Mouse (Mus musculus) stomach, postnatal 0 days (tissue): ENCODE data around the gene Amph. TPM values are rescaled to one million over a fixed set of nuclear protein-coding genes. Genes with fewer than 3 reads are reported as not detected.
"Not testable (repeated sequence)": the region's sequence is repeated elsewhere in the genome, so short reads cannot be mapped to it uniquely, and the experiment has no call there.

Experiments
- ATAC-seq: fragments of 200-750 bp; cut with Nextera tagmentation; 2 replicates; pipeline ENCODE4 v1.8.0; 2017; ENCODE audit not compliant: low FRiP score, low TSS enrichment
- DNase-seq: peaks from one replicate; pipeline ENCODE4 v3.0.0-alpha.2; 2016; ENCODE audit warnings: low spot score
- H3K27ac ChIP-seq: fragments of 300-500 bp; sonication (generic); replicated peaks from 2 replicates; pipeline ENCODE4 v1.5.1; 2014; ENCODE audit warnings: mild to moderate bottlenecking, control low read depth
- H3K27me3 ChIP-seq: fragments of 300-500 bp; sonication (generic); 2 replicates; pipeline ENCODE4 v1.6.1; 2014; ENCODE audit warnings: low read length; ENCODE audit not compliant: control insufficient read depth, insufficient read depth
- H3K36me3 ChIP-seq: fragments of 300-500 bp; sonication (generic); 2 replicates; pipeline ENCODE4 v1.6.1; 2014; ENCODE audit warnings: low read length, mixed read lengths; ENCODE audit not compliant: control insufficient read depth, insufficient read depth
- H3K4me1 ChIP-seq: fragments of 300-500 bp; sonication (generic); replicated peaks from 2 replicates; pipeline ENCODE4 v1.6.1; 2014; ENCODE audit warnings: antibody characterized with exemption; ENCODE audit not compliant: control insufficient read depth, insufficient read depth
- H3K4me2 ChIP-seq: fragments of 300-500 bp; sonication (generic); replicated peaks from 2 replicates; pipeline ENCODE4 v1.6.1; 2014; ENCODE audit warnings: low read depth, mild to moderate bottlenecking, control low read depth, moderate library complexity
- H3K4me3 ChIP-seq: fragments of 300-500 bp; sonication (generic); 2 replicates; pipeline ENCODE4 v1.5.1; 2014; ENCODE audit warnings: low read depth, low read length, control low read depth
- H3K9ac ChIP-seq: fragments of 300-500 bp; sonication (generic); 2 replicates; pipeline ENCODE4 v1.6.1; 2014; ENCODE audit warnings: mild to moderate bottlenecking, low read length, control low read depth, mixed read lengths
- H3K9me3 ChIP-seq: fragments of 300-500 bp; sonication (generic); 2 replicates; pipeline ENCODE4 v1.6.1; 2016; ENCODE audit warnings: low read length; ENCODE audit not compliant: control insufficient read depth
- CTCF ChIP-seq: IDR thresholded peaks from 2 replicates; pipeline ENCODE4 v1.5.1; 2016; ENCODE audit warnings: antibody characterized with exemption, low read depth, mild to moderate bottlenecking, moderate library complexity
- EP300 ChIP-seq: optimal IDR thresholded peaks from 2 replicates; pipeline ENCODE3; 2016; ENCODE audit warnings: antibody characterized with exemption
- WGBS: fragments of 180-500 bp; shearing (Covaris S2); extraction: QIAGEN DNeasy Blood & Tissue Kit; methylation state at CpG from one replicate; pipeline ENCODE4 v1.1.7; 2014; 5-methylcytosine and 5-hydroxymethylcytosine counted together
- polyA plus RNA-seq: library from polyadenylated mRNA; unstranded; fragments of >200 nt; fragmentation: Nextera tagmentation; extraction: Ambion mirVana; gene quantifications from 2 replicates; pipeline ENCODE4 v1.2.1, GENCODE M21; 2015

Amph gene
- polyA plus RNA-seq, 1 experiment from 2014 or later: 1.4 TPM

DNA sequence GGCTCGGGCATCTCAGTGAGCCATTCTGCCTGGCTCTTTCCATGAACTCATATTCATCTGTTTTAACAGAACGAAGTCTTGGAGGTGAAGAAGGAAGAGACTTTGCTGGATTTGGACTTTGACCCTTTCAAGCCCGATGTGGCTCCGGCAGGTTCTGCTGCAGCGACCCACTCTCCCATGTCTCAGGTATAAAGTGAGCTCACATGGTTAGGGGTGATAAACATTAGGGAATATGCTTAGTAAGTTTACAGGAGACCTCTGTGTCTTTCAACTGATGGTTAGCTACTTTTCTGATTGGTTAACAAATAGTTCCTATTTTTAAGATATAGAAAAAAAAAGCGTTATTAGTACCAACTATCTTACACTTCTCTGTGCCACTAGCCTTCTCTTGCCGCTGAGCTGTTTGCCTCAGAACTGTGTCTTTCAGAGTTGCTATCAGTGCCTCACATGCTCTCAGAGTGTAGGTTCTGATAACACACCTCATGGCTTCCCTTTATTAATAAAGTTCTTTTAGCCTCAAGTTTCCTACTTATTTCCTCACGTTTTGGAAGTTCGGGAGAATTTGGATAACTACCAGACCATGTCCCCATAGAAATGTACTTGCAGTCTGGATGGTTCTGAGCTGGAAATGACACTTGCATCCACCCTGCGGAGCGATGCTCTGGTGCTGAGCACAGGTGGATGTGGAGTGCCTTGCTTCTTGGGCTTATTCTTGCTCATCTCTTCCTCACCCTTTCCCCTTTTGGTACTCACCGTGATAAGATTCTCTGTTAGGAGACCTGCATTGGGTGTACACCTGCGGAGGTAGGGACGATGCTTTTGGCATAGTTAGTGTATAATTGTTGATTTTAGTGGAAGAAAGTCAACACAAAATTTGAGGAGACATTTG, 165.3 kb downstream of the Amph start:
- Histone ChIP-seq H3K4me1 (no peaks in the 10 kb centered on the region), H3K9ac (no peak overlapping the region), H3K27me3 (no peaks in the 10 kb centered on the region), H3K9me3 (no peaks in the 10 kb centered on the region), H3K27ac (no peak overlapping the region), H3K4me3 (no peak overlapping the region), H3K4me2 (no peak overlapping the region), H3K36me3 (no peaks in the 10 kb centered on the region)
- TF ChIP-seq EP300 (no peak), CTCF (no peak)
- WGBS: 86% methylated on average over 14 of the region's 14 CpGs
- ATAC-seq (no peak), DNase-seq (no peak)

DNA sequence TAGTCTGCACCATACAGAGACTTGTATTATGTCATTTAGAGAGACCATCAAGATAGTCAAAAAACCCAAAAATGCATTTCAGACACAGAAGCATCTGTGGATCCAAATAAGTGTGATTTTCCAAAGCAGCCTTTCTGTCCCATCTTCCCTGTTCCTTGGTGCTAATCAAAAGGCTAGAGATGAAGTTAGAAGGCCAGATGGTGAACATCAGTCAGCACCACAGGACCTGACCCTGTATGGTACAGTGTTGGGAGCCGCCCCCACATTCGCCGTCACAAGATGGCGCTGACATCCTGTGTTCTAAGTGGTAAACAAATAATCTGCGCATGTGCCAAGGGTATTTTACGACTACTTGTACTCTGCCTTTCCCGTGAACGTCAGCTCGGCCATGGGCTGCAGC, 166.8 kb downstream of the Amph start:
- H3K27ac ChIP-seq, H3K36me3 ChIP-seq, H3K9me3 ChIP-seq, H3K9ac ChIP-seq, H3K4me2 ChIP-seq, DNase-seq, H3K4me1 ChIP-seq, H3K27me3 ChIP-seq, ATAC-seq, H3K4me3 ChIP-seq: not testable (repeated sequence)
- 97% methylated on average over 5 of the region's 9 CpGs for WGBS

DNA sequence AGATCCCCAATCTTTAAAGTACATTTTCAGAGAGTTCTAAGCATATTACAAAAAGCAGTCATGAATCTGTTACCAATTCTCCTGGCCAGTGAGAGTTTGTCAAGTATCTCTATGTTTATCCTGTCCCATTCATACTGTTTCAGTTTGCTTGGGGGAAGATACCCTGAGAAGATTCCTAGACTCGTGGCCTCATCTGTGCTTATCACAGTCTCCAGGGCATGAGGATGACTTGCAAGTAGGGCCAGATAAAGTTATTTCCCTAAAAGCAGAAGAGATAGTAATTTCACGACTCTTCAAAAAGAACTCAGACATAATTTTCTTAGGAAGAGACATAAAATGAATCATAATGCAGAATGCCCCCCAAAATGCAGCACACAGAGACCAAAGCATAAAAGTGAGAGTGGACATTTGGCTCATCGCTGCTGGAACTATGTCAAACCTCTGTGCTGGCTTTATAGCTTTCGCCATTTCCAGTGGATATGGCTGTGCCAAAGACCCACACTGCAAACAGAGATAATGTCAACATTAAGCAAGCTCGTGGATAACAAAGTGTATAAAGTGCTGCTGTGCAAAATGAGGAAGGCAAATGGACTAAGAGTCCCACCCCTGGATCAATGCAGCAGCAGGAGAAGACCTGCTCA, 179.0 kb downstream of the Amph start:
- H3K27me3 ChIP-seq: no peaks in the 10 kb centered on the region
- ATAC-seq (no peak), DNase-seq (no peak)
- no peaks in the 10 kb centered on the region for H3K9me3 ChIP-seq
- no peaks in the 10 kb centered on the region for H3K36me3 ChIP-seq
- 57% methylated on average over 5 of the region's 5 CpGs for WGBS
- H3K27ac ChIP-seq: no peak overlapping the region
- TF ChIP-seq CTCF (no peak), EP300 (no peak)
- no peak overlapping the region for H3K9ac ChIP-seq
- no peak overlapping the region for H3K4me3 ChIP-seq
- H3K4me1 ChIP-seq: no peaks in the 10 kb centered on the region
- no peak overlapping the region for H3K4me2 ChIP-seq

DNA sequence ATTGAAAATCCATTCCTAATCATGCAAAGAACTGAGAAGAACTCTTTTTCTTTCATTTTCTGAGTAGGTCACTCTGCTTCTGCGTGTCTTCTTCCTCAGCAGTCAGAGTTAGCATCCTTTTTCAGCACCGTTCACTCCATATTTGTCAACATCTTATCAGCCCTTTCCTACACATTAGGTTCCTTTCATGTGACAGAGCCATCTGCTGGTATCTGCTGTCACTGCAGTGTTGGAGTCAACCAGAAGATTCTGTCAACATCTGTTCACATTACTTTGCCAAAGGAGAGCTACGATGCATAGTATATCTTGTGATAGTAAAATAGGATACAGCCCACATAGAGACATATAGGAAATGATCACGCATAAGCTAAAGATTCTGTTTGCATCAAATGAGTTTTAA, 185.8 kb downstream of the Amph start:
- DNase-seq (peak; percentile 24), ATAC-seq (no peak)
- Histone ChIP-seq H3K27me3 (no peaks in the 10 kb centered on the region), H3K4me3 (no peak overlapping the region), H3K9me3 (no peaks in the 10 kb centered on the region), H3K27ac (no peak overlapping the region), H3K9ac (no peak overlapping the region), H3K4me2 (no peak overlapping the region), H3K36me3 (no peaks in the 10 kb centered on the region), H3K4me1 (no peaks in the 10 kb centered on the region)
- WGBS: 35% methylated on average over 4 of the region's 4 CpGs
- TF ChIP-seq CTCF (peak; percentile 81), EP300 (no peak)

DNA sequence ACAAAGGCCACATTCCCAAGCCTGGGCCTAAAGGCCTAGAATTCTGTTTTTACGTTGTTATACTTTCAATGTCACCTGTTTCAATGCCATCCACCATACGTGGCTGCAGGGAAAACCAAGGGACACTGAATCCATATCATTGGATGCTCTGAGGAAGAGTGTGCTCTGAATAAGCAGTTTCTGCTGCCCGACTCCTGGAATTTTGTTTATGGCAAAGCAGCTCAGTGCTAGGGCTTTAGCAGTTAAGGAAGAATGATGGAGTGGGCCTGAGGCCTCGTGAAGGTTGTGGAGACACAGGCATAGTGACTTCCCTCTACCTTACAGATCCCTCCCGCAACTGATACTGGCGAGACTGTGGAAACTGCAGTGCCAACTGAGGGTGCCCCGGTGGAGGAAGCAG, 189.2 kb downstream of the Amph start:
- ATAC-seq: no peak
- Histone ChIP-seq H3K4me2 (no peak overlapping the region), H3K4me3 (no peak overlapping the region), H3K36me3 (no peaks in the 10 kb centered on the region), H3K9ac (no peak overlapping the region), H3K9me3 (no peaks in the 10 kb centered on the region), H3K4me1 (no peaks in the 10 kb centered on the region), H3K27me3 (no peaks in the 10 kb centered on the region), H3K27ac (no peak overlapping the region)
- DNase-seq: no peak
- WGBS: 60% methylated on average over 7 of the region's 7 CpGs
- TF ChIP-seq EP300: no peak
- TF ChIP-seq CTCF: no peak

DNA sequence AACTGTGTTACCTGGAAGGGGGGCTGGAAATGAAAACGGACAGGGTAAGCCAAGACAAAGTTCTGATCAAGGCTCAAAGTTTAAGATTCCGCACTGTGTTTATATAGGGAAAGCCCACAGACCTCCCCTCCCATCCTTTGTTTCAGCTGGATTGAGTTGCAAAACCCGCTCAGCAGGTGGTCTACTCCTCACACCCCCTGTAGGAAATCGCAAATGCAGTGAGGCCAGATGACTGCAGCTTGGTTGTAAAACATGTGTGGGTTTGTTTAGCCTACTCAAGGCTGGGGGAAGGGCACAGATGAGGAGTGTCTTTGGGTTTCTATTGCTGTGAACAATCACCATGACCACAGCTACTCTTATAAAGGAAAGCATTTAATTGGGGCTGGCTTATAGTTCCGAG, 189.9 kb downstream of the Amph start:
- Histone ChIP-seq H3K9ac (no peak overlapping the region), H3K4me1 (no peaks in the 10 kb centered on the region), H3K4me2 (no peak overlapping the region), H3K36me3 (no peaks in the 10 kb centered on the region), H3K4me3 (no peak overlapping the region), H3K27me3 (no peaks in the 10 kb centered on the region), H3K9me3 (no peaks in the 10 kb centered on the region), H3K27ac (no peak overlapping the region)
- DNase-seq: no peak
- 35% methylated on average over 5 of the region's 5 CpGs for WGBS
- ATAC-seq: no peak
- no peak for TF ChIP-seq CTCF
- no peak for TF ChIP-seq EP300
